Comparison of ENCODE assay signal across 20 mouse cellular contexts in genomic region chr11:61540642-61541041, GRCm38 (mm10). TPM values are rescaled to one million over a fixed set of nuclear protein-coding genes. Genes with fewer than 3 reads are reported as not detected.
"Had no signal": no experiment of that assay in that cellular context is flagged by ENCODE, and none has a peak within 500 bp of the region (broad histone marks: within the 10 kb centered on the region; RNA-seq: fewer than 3 reads in every experiment).

No protein-coding gene starts in this region.

- H3K4me2 ChIP-seq: hindbrain, embryonic 15.5 days; limb, embryonic 13.5 days; liver, embryonic 12.5 days; liver, embryonic 15.5 days; midbrain, embryonic 12.5 days; midbrain, embryonic 15.5 days; neural tube, embryonic 12.5 days; neural tube, embryonic 15.5 days had no signal

- H3K9me3 ChIP-seq: hindbrain, embryonic 15.5 days; limb, embryonic 10.5 days; limb, embryonic 13.5 days; liver, embryonic 12.5 days; liver, embryonic 15.5 days; midbrain, embryonic 12.5 days; midbrain, embryonic 15.5 days; neural tube, embryonic 12.5 days; neural tube, embryonic 15.5 days had no signal

- H3K36me3 ChIP-seq: liver, embryonic 15.5 days had no signal

- H3K9ac ChIP-seq: hindbrain, embryonic 15.5 days; limb, embryonic 13.5 days; liver, embryonic 12.5 days; liver, embryonic 15.5 days; midbrain, embryonic 12.5 days; midbrain, embryonic 15.5 days; neural tube, embryonic 12.5 days; neural tube, embryonic 15.5 days had no signal

- H3K4me1 ChIP-seq: hindbrain, embryonic 15.5 days; limb, embryonic 10.5 days; limb, embryonic 13.5 days; liver, embryonic 15.5 days; midbrain, embryonic 12.5 days; neural tube, embryonic 12.5 days; neural tube, embryonic 15.5 days had no signal

- ATAC-seq: intestine, postnatal 0 days; liver, embryonic 12.5 days; midbrain, embryonic 15.5 days had no signal

- DNase-seq: lung, adult 2 months; right cerebral cortex, adult 18-20 months; right cerebral cortex, postnatal 14 days; right cerebral cortex, postnatal 4 days; thymus, adult 2 months; thymus, postnatal 14 days; thymus, postnatal 4 days had no signal

- H3K4me3 ChIP-seq: hindbrain, embryonic 15.5 days; limb, embryonic 10.5 days; limb, embryonic 13.5 days; liver, embryonic 12.5 days; liver, embryonic 15.5 days; midbrain, embryonic 12.5 days; midbrain, embryonic 15.5 days; neural tube, embryonic 12.5 days; neural tube, embryonic 15.5 days had no signal

- H3K27ac ChIP-seq: hindbrain, embryonic 15.5 days; limb, embryonic 10.5 days; limb, embryonic 13.5 days; liver, embryonic 12.5 days; liver, embryonic 15.5 days; macrophage; midbrain, embryonic 12.5 days; midbrain, embryonic 15.5 days; neural tube, embryonic 12.5 days; neural tube, embryonic 15.5 days; stomach, postnatal 0 days had no signal

- H3K27me3 ChIP-seq: hindbrain, embryonic 15.5 days; limb, embryonic 13.5 days; midbrain, embryonic 12.5 days; midbrain, embryonic 15.5 days; neural tube, embryonic 12.5 days; neural tube, embryonic 15.5 days had no signal

RNA-seq across cellular contexts. Expression of gene Mfap4, which starts 55.4 kb away (rescaled TPM):
- total RNA-seq: megakaryocyte, adult 5-6 weeks had no signal
- polyA plus RNA-seq: macrophage had no signal
